8 mouse cellular contexts compared by ENCODE assay signal in genomic region chr19:29271147-29271578, GRCm38 (mm10). TPM values are rescaled to one million over a fixed set of nuclear protein-coding genes. Genes with fewer than 3 reads are reported as not detected.
A peak's percentile ranks its signal among the peaks of the same experiment; 100 is the strongest.
DNase-seq lines count a peak whose midpoint lies in the region; ATAC-seq lines count a peak whose summit lies in the region.

No protein-coding gene starts in this region.

- H3K4me3 ChIP-seq in liver, embryonic 12.5 days: no peak overlapping the region
- no peak overlapping the region for H3K4me3 ChIP-seq in embryonic facial prominence, embryonic 10.5 days
- no peak overlapping the region for H3K4me3 ChIP-seq in midbrain, embryonic 15.5 days

- no peaks in the 10 kb centered on the region for H3K27me3 ChIP-seq in liver, embryonic 12.5 days (replicated peaks)
- H3K27me3 ChIP-seq in embryonic facial prominence, embryonic 10.5 days (replicated peaks; ENCODE audit: low read depth, poor library complexity, severe bottlenecking): no peaks in the 10 kb centered on the region
- H3K27me3 ChIP-seq in midbrain, embryonic 15.5 days (replicated peaks): no peaks in the 10 kb centered on the region

- no peak overlapping the region for H3K9ac ChIP-seq in liver, embryonic 12.5 days
- H3K9ac ChIP-seq in midbrain, embryonic 15.5 days: no peak overlapping the region

- H3K9me3 ChIP-seq in liver, embryonic 12.5 days (replicated peaks): no peaks in the 10 kb centered on the region
- H3K9me3 ChIP-seq in embryonic facial prominence, embryonic 10.5 days: no peaks in the 10 kb centered on the region
- no peaks in the 10 kb centered on the region for H3K9me3 ChIP-seq in midbrain, embryonic 15.5 days

- no peak for ATAC-seq in liver, embryonic 12.5 days
- ATAC-seq in midbrain, embryonic 15.5 days (replicated peaks): no peak

- 0 out of 2 replicates have a peak overlapping the region, but pooled peaks have one; percentile 22 for H3K4me2 ChIP-seq in liver, embryonic 12.5 days
- no peak overlapping the region for H3K4me2 ChIP-seq in midbrain, embryonic 15.5 days

- DNase-seq in liver (no peak), adipocyte (ENCODE audit: low spot score) (no peak)
- peak; percentile 48 for DNase-seq in T-cell, adult 2 months (ENCODE audit: low spot score)
- DNase-seq in cerebellum, postnatal 25 days: peak; percentile 23 to 45
- peak; percentile 69 for DNase-seq in large intestine, adult 2 months (ENCODE audit: low read depth, low spot score)
- DNase-seq in embryonic facial prominence, embryonic 10.5 days (ENCODE audit: low spot score): no peak

- WGBS in liver, embryonic 12.5 days (ENCODE audit: insufficient replicate concordance): 45% methylated on average over 12 of the region's 12 CpGs
- WGBS in large intestine, adult 2 months: 34% methylated on average over 12 of the region's 12 CpGs
- WGBS in embryonic facial prominence, embryonic 10.5 days: 91% methylated on average over 12 of the region's 12 CpGs
- WGBS in midbrain, embryonic 15.5 days: 80% methylated on average over 12 of the region's 12 CpGs

- H3K36me3 ChIP-seq in liver, embryonic 12.5 days: peaks cover 64% of the 10 kb centered on the region
- peaks cover 6% of the 10 kb centered on the region; the same call in 1 of the 2 replicates for H3K36me3 ChIP-seq in embryonic facial prominence, embryonic 10.5 days (replicated peaks)
- 0 out of 2 replicates have a peak, but pooled peaks cover 7% of the 10 kb centered on the region for H3K36me3 ChIP-seq in midbrain, embryonic 15.5 days (replicated peaks)

- H3K27ac ChIP-seq in liver, embryonic 12.5 days: no peak overlapping the region
- no peak overlapping the region for H3K27ac ChIP-seq in embryonic facial prominence, embryonic 10.5 days (replicated peaks)
- H3K27ac ChIP-seq in midbrain, embryonic 15.5 days: no peak overlapping the region

- H3K4me1 ChIP-seq in liver, embryonic 12.5 days: peaks cover 31% of the 10 kb centered on the region
- no peaks in the 10 kb centered on the region for H3K4me1 ChIP-seq in embryonic facial prominence, embryonic 10.5 days
- peaks cover 6% of the 10 kb centered on the region for H3K4me1 ChIP-seq in midbrain, embryonic 15.5 days

RNA-seq across cellular contexts. Expression of gene Jak2, which starts 19.5 kb away (rescaled TPM):
- 21.1 and 22.4 TPM in 2 replicates for polyA plus RNA-seq in liver, embryonic 12.5 days (2016; fragmentation: Nextera tagmentation; extraction: Ambion mirVana)
- polyA plus RNA-seq in large intestine, adult 2 months (2012; rRNA removed): 8.5 and 16.9 TPM in 2 replicates
- 6.7 and 6.9 TPM in 2 replicates for polyA plus RNA-seq in embryonic facial prominence, embryonic 10.5 days (2016; fragmentation: Nextera tagmentation; extraction: Ambion mirVana)
- 17.6 and 18.2 TPM in 2 replicates for polyA plus RNA-seq in midbrain, embryonic 15.5 days (2015; fragmentation: Nextera tagmentation; extraction: Ambion mirVana)

RNA-seq across cellular contexts. Expression of gene Insl6, which starts 54.0 kb away (rescaled TPM):
- polyA plus RNA-seq in liver, embryonic 12.5 days (2016; fragmentation: Nextera tagmentation; extraction: Ambion mirVana): 0.85 and 0.89 TPM in 2 replicates
- 17.1 and 26.8 TPM in 2 replicates for polyA plus RNA-seq in large intestine, adult 2 months (2012; rRNA removed)
- polyA plus RNA-seq in embryonic facial prominence, embryonic 10.5 days (2016; fragmentation: Nextera tagmentation; extraction: Ambion mirVana): 6.0 and 7.0 TPM in 2 replicates
- 1.5 and 1.9 TPM in 2 replicates for polyA plus RNA-seq in midbrain, embryonic 15.5 days (2015; fragmentation: Nextera tagmentation; extraction: Ambion mirVana)

Comparison
In these comparisons a context has a peak if more than half of its experiments do, and no peak if none do; other contexts are left out.
1. DNase-seq: peak in T-cell, adult 2 months (single experiment), cerebellum, postnatal 25 days (2 of 2) and large intestine, adult 2 months (single experiment); none in liver (single experiment), embryonic facial prominence, embryonic 10.5 days (single experiment) and adipocyte (single experiment).